Mouse (Mus musculus) heart, postnatal 0 days (tissue): ENCODE measurements around the gene Ncoa5. TPM values are rescaled to one million over a fixed set of nuclear protein-coding genes. Genes with fewer than 3 reads are reported as not detected.

Experiments used
- ATAC-seq: fragments of 200-750 bp; cut with Nextera tagmentation; 2 replicates; pipeline ENCODE4 v1.8.0; 2017; ENCODE audit warnings: low read depth, moderate number of reproducible peaks, moderate library complexity; ENCODE audit not compliant: insufficient read depth
- DNase-seq: peaks from one replicate; pipeline ENCODE4 v3.0.0-alpha.2; 2016; ENCODE audit warnings: low spot score
- H3K27ac ChIP-seq: fragments of 300-500 bp; sonication (generic); 2 replicates; pipeline ENCODE4 v1.5.1; 2014; ENCODE audit warnings: low read depth, mild to moderate bottlenecking
- H3K27me3 ChIP-seq: fragments of 300-500 bp; sonication (generic); 2 replicates; pipeline ENCODE4 v1.6.1; 2014; ENCODE audit warnings: low read length, mixed read lengths; ENCODE audit not compliant: control insufficient read depth, insufficient read depth
- H3K36me3 ChIP-seq: fragments of 300-500 bp; sonication (generic); replicated peaks from 2 replicates; pipeline ENCODE4 v1.6.1; 2014; ENCODE audit warnings: low read length, mixed read lengths; ENCODE audit not compliant: control insufficient read depth, insufficient read depth
- H3K4me1 ChIP-seq: fragments of 300-500 bp; sonication (generic); 2 replicates; pipeline ENCODE4 v1.6.1; 2014; ENCODE audit warnings: antibody characterized with exemption; ENCODE audit not compliant: control insufficient read depth, insufficient read depth
- H3K4me2 ChIP-seq: fragments of 300-500 bp; sonication (generic); 2 replicates; pipeline ENCODE4 v1.6.1; 2014; ENCODE audit warnings: low read depth, mild to moderate bottlenecking, low read length, moderate library complexity
- H3K4me3 ChIP-seq: fragments of 300-500 bp; sonication (generic); 2 replicates; pipeline ENCODE4 v1.5.1; 2014; ENCODE audit warnings: low read depth, low read length
- H3K9ac ChIP-seq: fragments of 300-500 bp; sonication (generic); replicated peaks from 2 replicates; pipeline ENCODE4 v1.6.1; 2014; ENCODE audit warnings: low read depth, low read length, mixed read lengths
- H3K9me3 ChIP-seq: fragments of 300-500 bp; sonication (generic); replicated peaks from 2 replicates; pipeline ENCODE4 v1.6.1; 2016; ENCODE audit warnings: low read length; ENCODE audit not compliant: control insufficient read depth
- CTCF ChIP-seq: IDR thresholded peaks from 2 replicates; pipeline ENCODE4 v1.5.1; 2016; ENCODE audit warnings: antibody characterized with exemption, control low read depth, low read depth
- EP300 ChIP-seq: IDR thresholded peaks from 2 replicates; pipeline ENCODE4 v1.6.1; 2016; ENCODE audit warnings: antibody characterized with exemption, low read depth
- WGBS: fragments of 180-500 bp; shearing (Covaris S2); extraction: QIAGEN DNeasy Blood & Tissue Kit; methylation state at CpG from one replicate; pipeline ENCODE4 v1.1.7; 2014; 5-methylcytosine and 5-hydroxymethylcytosine counted together
- polyA plus RNA-seq: library from polyadenylated mRNA; unstranded; fragments of >200 nt; fragmentation: Nextera tagmentation; extraction: Ambion mirVana; gene quantifications from 2 replicates; pipeline ENCODE4 v1.2.1, GENCODE M21; 2015
- total RNA-seq: library from RNA; depleted of rRNA; stranded (reverse); fragments of >200 nt; gene quantifications from 2 replicates; pipeline ENCODE4 v1.2.3, GENCODE M21; 2014; ENCODE audit warnings: low replicate concordance; rRNA removed

The Ncoa5 gene
- total and polyA plus RNA-seq, 2 experiments from 2014 or later, result 20.8 to 30.7 TPM

DNA sequence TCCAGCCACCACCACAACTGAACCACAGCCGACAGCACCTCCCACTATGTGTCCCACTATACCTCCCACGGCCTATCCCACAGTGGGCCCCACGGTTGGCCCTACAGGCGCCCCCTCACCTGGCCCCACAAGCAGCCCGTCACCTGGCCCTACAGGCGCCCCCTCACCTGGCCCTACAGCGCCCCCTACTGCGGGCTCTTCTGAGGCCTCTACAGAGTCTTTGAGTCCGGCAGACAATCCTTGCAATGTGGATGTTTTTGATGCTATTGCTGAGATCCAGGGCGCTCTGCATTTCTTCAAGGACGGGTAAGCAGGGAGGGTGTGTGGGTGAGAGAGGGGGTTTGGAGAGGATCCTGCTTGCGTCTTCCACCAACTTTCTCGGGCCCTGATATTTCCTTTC, 82.2 kb downstream of the Ncoa5 start:
- Histone ChIP-seq H3K9me3 (no peaks in the 10 kb centered on the region), H3K4me3 (no peak overlapping the region), H3K27me3 (peaks cover 87% of the 10 kb centered on the region), H3K36me3 (no peaks in the 10 kb centered on the region), H3K4me2 (no peak overlapping the region), H3K27ac (no peak overlapping the region), H3K9ac (no peak overlapping the region), H3K4me1 (no peaks in the 10 kb centered on the region)
- DNase-seq (no peak), ATAC-seq (no peak)
- 33% methylated on average over 13 of the region's 13 CpGs for WGBS
- TF ChIP-seq CTCF (no peak), EP300 (no peak)

- peaks cover 87% of the 10 kb centered on the region for H3K27me3 ChIP-seq
- no peak for ATAC-seq
- H3K27ac ChIP-seq, result no peak overlapping the region
- H3K9ac ChIP-seq, result no peak overlapping the region
- WGBS, result 73% methylated on average over 4 of the region's 4 CpGs
- TF ChIP-seq CTCF (no peak), EP300 (no peak)
- H3K4me2 ChIP-seq, result no peak overlapping the region
- no peaks in the 10 kb centered on the region for H3K4me1 ChIP-seq
- no peaks in the 10 kb centered on the region for H3K9me3 ChIP-seq
- H3K36me3 ChIP-seq, result no peaks in the 10 kb centered on the region
- DNase-seq, result no peak
- H3K4me3 ChIP-seq, result no peak overlapping the region
These were observed 82.9 kb downstream of the Ncoa5 start for GRCm38 (mm10) chr2:164951745-164952144.

DNA sequence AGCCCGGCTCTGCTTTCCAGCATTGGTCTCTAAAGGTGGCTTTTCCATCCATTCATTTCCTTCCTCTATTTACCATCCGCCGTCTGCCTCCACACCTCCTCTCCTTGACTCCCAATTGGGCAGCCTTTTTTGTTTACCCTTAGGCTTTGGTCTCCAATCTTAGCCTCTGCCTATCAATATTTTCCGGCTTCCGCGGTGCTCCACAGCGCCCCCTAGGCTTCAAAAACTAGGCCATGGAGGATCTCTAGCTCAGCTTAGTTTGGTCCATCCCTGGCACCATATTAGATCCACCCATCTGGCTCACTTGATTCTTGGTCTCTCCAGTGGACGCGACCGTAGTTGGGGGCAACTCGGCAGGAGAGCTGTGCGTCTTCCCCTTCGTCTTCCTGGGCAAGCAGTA, 84.2 kb downstream of the Ncoa5 start:
- no peaks in the 10 kb centered on the region for H3K4me1 ChIP-seq
- no peak overlapping the region for H3K27ac ChIP-seq
- H3K36me3 ChIP-seq, result no peaks in the 10 kb centered on the region
- no peak overlapping the region for H3K9ac ChIP-seq
- peak; percentile 19; the same call in 1 of the 2 replicates for TF ChIP-seq CTCF
- TF ChIP-seq EP300, result no peak
- peaks cover 89% of the 10 kb centered on the region for H3K27me3 ChIP-seq
- ATAC-seq (no peak), DNase-seq (no peak)
- no peaks in the 10 kb centered on the region for H3K9me3 ChIP-seq
- H3K4me2 ChIP-seq, result no peak overlapping the region
- H3K4me3 ChIP-seq, result no peak overlapping the region
- 26% methylated on average over 13 of the region's 13 CpGs for WGBS

Other genes starting within 250 kb of the Ncoa5 start
- gene Snx21, start 249.0 kb downstream of the Ncoa5 start, total RNA-seq, result 46.4 and 98.1 TPM in 2 replicates
- gene Snx21, start 249.0 kb downstream of the Ncoa5 start, polyA plus RNA-seq, result 29.8 and 30.8 TPM in 2 replicates
- 10.6 and 28.9 TPM in 2 replicates for gene Acot8, start 230.0 kb downstream of the Ncoa5 start, total RNA-seq
- gene Acot8, start 230.0 kb downstream of the Ncoa5 start, polyA plus RNA-seq, result 11.4 and 14.1 TPM in 2 replicates
- gene Zswim3, start 229.8 kb downstream of the Ncoa5 start, total RNA-seq, result 0.93 and 2.8 TPM in 2 replicates
- gene Zswim3, start 229.8 kb downstream of the Ncoa5 start, polyA plus RNA-seq, result 3.3 and 3.4 TPM in 2 replicates
- gene Zswim1, start 212.2 kb downstream of the Ncoa5 start, total RNA-seq, result 5.4 TPM in 2 replicates
- 7.0 and 7.4 TPM in 2 replicates for gene Zswim1, start 212.2 kb downstream of the Ncoa5 start, polyA plus RNA-seq
- not detected in 2 replicates for gene Spata25, start 206.3 kb downstream of the Ncoa5 start, total RNA-seq
- gene Spata25, start 206.3 kb downstream of the Ncoa5 start, polyA plus RNA-seq, result not detected in 2 replicates
- 259 and 263 TPM in 2 replicates for gene Ctsa, start 202.0 kb downstream of the Ncoa5 start, total RNA-seq
- 133 and 134 TPM in 2 replicates for gene Ctsa, start 202.0 kb downstream of the Ncoa5 start, polyA plus RNA-seq
- 57.1 and 103 TPM in 2 replicates for gene Neurl2, start 201.4 kb downstream of the Ncoa5 start, total RNA-seq
- 68.4 and 76.5 TPM in 2 replicates for gene Neurl2, start 201.4 kb downstream of the Ncoa5 start, polyA plus RNA-seq
- gene Pltp, start 177.2 kb downstream of the Ncoa5 start, total RNA-seq, result 7.7 and 10.4 TPM in 2 replicates
- gene Pltp, start 177.2 kb downstream of the Ncoa5 start, polyA plus RNA-seq, result 8.3 and 8.6 TPM in 2 replicates
- gene Pcif1, start 155.6 kb downstream of the Ncoa5 start, total RNA-seq, result 51.8 and 63.6 TPM in 2 replicates
- 50.6 and 54.2 TPM in 2 replicates for gene Pcif1, start 155.6 kb downstream of the Ncoa5 start, polyA plus RNA-seq
- gene Zfp335, start 123.1 kb downstream of the Ncoa5 start, total RNA-seq, result 18.0 and 19.6 TPM in 2 replicates
- gene Zfp335, start 123.1 kb downstream of the Ncoa5 start, polyA plus RNA-seq, result 3.7 TPM in 2 replicates
- gene Mmp9, start 94.1 kb downstream of the Ncoa5 start, total RNA-seq, result 0.08 and 2.1 TPM in 2 replicates
- gene Mmp9, start 94.1 kb downstream of the Ncoa5 start, polyA plus RNA-seq, result 0.32 and 0.64 TPM in 2 replicates
- 0.50 and 3.5 TPM in 2 replicates for gene Slc12a5, start 74.1 kb downstream of the Ncoa5 start, total RNA-seq
- gene Slc12a5, start 74.1 kb downstream of the Ncoa5 start, polyA plus RNA-seq, result 0.31 and 0.48 TPM in 2 replicates
- gene Cd40, start 20.8 kb upstream of the Ncoa5 start, total RNA-seq, result 12.1 and 12.9 TPM in 2 replicates
- 5.1 and 6.7 TPM in 2 replicates for gene Cd40, start 20.8 kb upstream of the Ncoa5 start, polyA plus RNA-seq
- gene 1700025C18Rik, start 55.9 kb upstream of the Ncoa5 start, total RNA-seq, result not detected in 2 replicates
- gene 1700025C18Rik, start 55.9 kb upstream of the Ncoa5 start, polyA plus RNA-seq, result not detected in 2 replicates
- gene Cdh22, start 200.0 kb upstream of the Ncoa5 start, total RNA-seq, result 0.04 and 0.19 TPM in 2 replicates
- 0.05 and 0.08 TPM in 2 replicates for gene Cdh22, start 200.0 kb upstream of the Ncoa5 start, polyA plus RNA-seq